8 mouse cellular contexts compared by ENCODE assay signal in the genomic region with DNA sequence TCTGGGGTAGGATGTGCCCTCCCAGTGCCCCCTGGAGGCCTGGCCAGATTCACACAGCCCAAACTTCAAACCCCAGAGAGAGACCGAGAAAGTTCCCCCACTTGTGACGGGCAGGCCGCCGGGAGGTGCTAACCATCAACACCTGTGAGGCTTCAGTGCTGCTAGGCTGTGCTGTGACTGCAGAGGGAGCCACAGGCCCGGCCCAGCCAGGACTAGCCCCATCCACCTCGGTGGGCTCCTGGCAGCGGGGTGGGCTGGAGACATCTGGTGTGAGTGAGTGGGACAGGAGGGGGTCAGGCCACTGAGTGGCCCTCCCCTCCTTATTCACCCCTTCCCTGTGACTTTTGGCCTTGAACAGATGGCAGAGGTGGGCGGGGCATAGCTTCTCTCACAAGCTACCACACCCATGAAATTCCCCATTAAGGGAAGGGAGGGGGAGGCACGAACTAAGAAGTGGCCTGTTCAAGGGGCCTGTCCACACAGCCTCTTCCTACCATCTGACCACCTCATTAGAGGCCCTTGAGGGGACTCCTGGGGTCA.
DNase-seq lines count a peak whose midpoint lies in the region; ATAC-seq and TF ChIP-seq lines count a peak whose summit lies in the region.

No protein-coding gene starts in this region.

- H3K79me2 ChIP-seq in myocyte (ENCODE audit: control insufficient read depth, insufficient read depth): no peaks in the 10 kb centered on the region

- H3K36me3 ChIP-seq in midbrain, embryonic 10.5 days: no peaks in the 10 kb centered on the region
- H3K36me3 ChIP-seq in midbrain, embryonic 16.5 days (ENCODE audit: control insufficient read depth, insufficient read depth, low read length): no peaks in the 10 kb centered on the region
- H3K36me3 ChIP-seq in limb, embryonic 15.5 days: no peaks in the 10 kb centered on the region
- no peaks in the 10 kb centered on the region for H3K36me3 ChIP-seq in myocyte (ENCODE audit: control insufficient read depth, insufficient read depth)

- peak overlapping the region; percentile 14; the same call in 1 of the 2 replicates for H3K4me3 ChIP-seq in midbrain, embryonic 10.5 days
- H3K4me3 ChIP-seq in midbrain, embryonic 16.5 days (ENCODE audit: low read depth, low read length): no peak overlapping the region
- H3K4me3 ChIP-seq in embryonic fibroblast, embryonic 13.5 days (ENCODE audit: insufficient read depth, low read length): no peak overlapping the region
- H3K4me3 ChIP-seq in limb, embryonic 15.5 days: no peak overlapping the region
- H3K4me3 ChIP-seq in myocyte: no peak overlapping the region

- H3K9me3 ChIP-seq in midbrain, embryonic 10.5 days (replicated peaks): no peaks in the 10 kb centered on the region
- H3K9me3 ChIP-seq in midbrain, embryonic 16.5 days (replicated peaks; ENCODE audit: control insufficient read depth, low read length, poor library complexity, severe bottlenecking): no peaks in the 10 kb centered on the region
- H3K9me3 ChIP-seq in limb, embryonic 15.5 days: no peaks in the 10 kb centered on the region

- peaks cover 92% of the 10 kb centered on the region for H3K4me1 ChIP-seq in midbrain, embryonic 10.5 days
- H3K4me1 ChIP-seq in midbrain, embryonic 16.5 days (ENCODE audit: control insufficient read depth, insufficient read depth, low read length): peaks cover 29% of the 10 kb centered on the region
- peaks cover 5% of the 10 kb centered on the region; the same call in 1 of the 2 replicates for H3K4me1 ChIP-seq in embryonic fibroblast, embryonic 13.5 days (ENCODE audit: control insufficient read depth, insufficient read depth, low read length)
- H3K4me1 ChIP-seq in limb, embryonic 15.5 days: peaks cover 44% of the 10 kb centered on the region

- no peak for TF ChIP-seq POLR2A in embryonic fibroblast, embryonic 13.5 days (IDR thresholded peaks at IDR 0.05; ENCODE audit: low read depth, low read length)
- TF ChIP-seq POLR2A in myocyte (IDR thresholded peaks at IDR 0.05; ENCODE audit: insufficient read length, low read depth): no peak

- H3K27me3 ChIP-seq in midbrain, embryonic 10.5 days (ENCODE audit: low read depth, poor library complexity, severe bottlenecking): peaks cover 79% of the 10 kb centered on the region
- no peaks in the 10 kb centered on the region; the same call in 1 of the 2 replicates for H3K27me3 ChIP-seq in midbrain, embryonic 16.5 days (ENCODE audit: control insufficient read depth, insufficient read depth, low read depth, low read length)
- no peaks in the 10 kb centered on the region for H3K27me3 ChIP-seq in limb, embryonic 15.5 days
- H3K27me3 ChIP-seq in myocyte (ENCODE audit: control insufficient read depth, insufficient read depth, insufficient read length): no peaks in the 10 kb centered on the region

- H3ac ChIP-seq in myocyte (ENCODE audit: control insufficient read depth, insufficient read length): no peak overlapping the region

- TF ChIP-seq CTCF in embryonic fibroblast, embryonic 13.5 days (IDR thresholded peaks at IDR 0.05; ENCODE audit: borderline replicate concordance, insufficient read depth, low read length): peak; percentile 57

- peak overlapping the region; percentile 80 for H3K27ac ChIP-seq in midbrain, embryonic 10.5 days (replicated peaks)
- no peak overlapping the region for H3K27ac ChIP-seq in midbrain, embryonic 16.5 days (ENCODE audit: low read length)
- H3K27ac ChIP-seq in embryonic fibroblast, embryonic 13.5 days (ENCODE audit: insufficient read depth, low read length): no peak overlapping the region
- H3K27ac ChIP-seq in limb, embryonic 15.5 days: no peak overlapping the region

- no peak; the same call in 1 of the 2 replicates for ATAC-seq in midbrain, embryonic 16.5 days
- ATAC-seq in limb, embryonic 15.5 days (ENCODE audit: insufficient number of reproducible peaks, low FRiP score, low TSS enrichment, low read depth): peak; percentile 59; the same call in 1 of the 2 replicates

- H3K4me2 ChIP-seq in midbrain, embryonic 16.5 days (ENCODE audit: low read length): no peak overlapping the region
- H3K4me2 ChIP-seq in limb, embryonic 15.5 days: no peak overlapping the region
- H3K4me2 ChIP-seq in myocyte (ENCODE audit: low read depth): peak overlapping the region; percentile 24

- 6% methylated on average over 9 of the region's 9 CpGs for WGBS in midbrain, embryonic 10.5 days
- WGBS in midbrain, embryonic 16.5 days: 15% methylated on average over 9 of the region's 9 CpGs
- 11% methylated on average over 8 of the region's 9 CpGs for WGBS in limb, embryonic 15.5 days

- no peak overlapping the region for H3K9ac ChIP-seq in midbrain, embryonic 16.5 days (ENCODE audit: low read depth, low read length)
- no peak overlapping the region for H3K9ac ChIP-seq in limb, embryonic 15.5 days

- peak; percentile 84 for DNase-seq in midbrain, embryonic 10.5 days (ENCODE audit: low spot score)
- peak; percentile 55 for DNase-seq in heart, postnatal 4 days
- peak; percentile 82 for DNase-seq in thymus, postnatal 14 days
- no peak for DNase-seq in right cerebral cortex, adult 2 months (ENCODE audit: low spot score in 2 of 2)

TF ChIP-seq in myocyte, 11 proteins besides CTCF, POLR2A, EP300 and RAD21:
- TF ChIP-seq SRF (IDR thresholded peaks at IDR 0.05; ENCODE audit: control insufficient read depth, insufficient read length, low read depth) (no peak), POLR2AphosphoS2 (IDR thresholded peaks at IDR 0.05; ENCODE audit: insufficient read length, low read depth) (no peak), TCF3 (IDR thresholded peaks at IDR 0.05; ENCODE audit: insufficient read length, low read depth) (no peak), MYOG (IDR thresholded peaks at IDR 0.05; ENCODE audit: control insufficient read depth in 1 of 3, insufficient read depth in 1 of 3, insufficient read length in 2 of 3, low read depth in 2 of 3) (peak in 2 of 3 experiments; percentile 17 to 65), E2F4 (IDR thresholded peaks at IDR 0.05; ENCODE audit: insufficient read depth) (no peak), MYOD1 (IDR thresholded peaks at IDR 0.05; ENCODE audit: control insufficient read depth in 1 of 3, insufficient read length in 2 of 3, low read depth in 2 of 3) (peak in 2 of 3 experiments; percentile 50 to 69)
TF ChIP-seq in myocyte: peak in this region for 2.

Comparison
In these comparisons a context has a peak if more than half of its experiments do, and no peak if none do; other contexts are left out.
1. DNase-seq: peak in midbrain, embryonic 10.5 days (single experiment), heart, postnatal 4 days (single experiment) and thymus, postnatal 14 days (single experiment); none in right cerebral cortex, adult 2 months (0 of 2).